Comparison of ENCODE assay signal across 25 mouse cellular contexts in the genomic region with DNA sequence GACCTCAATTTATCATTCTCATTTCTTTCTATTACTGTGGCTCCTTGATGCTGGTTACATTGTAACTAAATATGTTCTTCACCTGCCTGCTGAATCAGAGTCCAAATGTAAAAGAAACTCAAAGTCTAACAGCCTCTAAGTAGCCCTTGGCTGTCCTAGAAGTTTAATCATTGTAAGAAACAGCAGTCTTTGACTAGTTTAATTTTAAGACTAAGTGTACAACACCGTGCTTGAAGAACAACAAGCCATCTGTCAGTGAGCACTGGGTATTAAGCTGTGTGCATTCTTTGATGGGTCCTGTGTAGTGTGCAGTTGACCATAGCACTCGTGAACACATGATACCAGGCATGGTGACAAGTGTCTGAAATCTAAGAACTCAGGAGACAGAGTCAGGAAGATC. TPM values are rescaled to one million over a fixed set of nuclear protein-coding genes. Genes with fewer than 3 reads are reported as not detected.
DNase-seq lines count a peak whose midpoint lies in the region; ATAC-seq and TF ChIP-seq lines count a peak whose summit lies in the region.
"Had no signal": no experiment of that assay in that cellular context is flagged by ENCODE, and none has a peak within 500 bp of the region (broad histone marks: within the 10 kb centered on the region; RNA-seq: fewer than 3 reads in every experiment).

No protein-coding gene starts in this region.

- H3K4me1 ChIP-seq in kidney, embryonic 14.5 days (ENCODE audit: control insufficient read depth, insufficient read depth, low read length): no peaks in the 10 kb centered on the region
- no peaks in the 10 kb centered on the region for H3K4me1 ChIP-seq in intestine, embryonic 15.5 days (replicated peaks)
- H3K4me1 ChIP-seq in intestine, postnatal 0 days (replicated peaks; ENCODE audit: control insufficient read depth, insufficient read depth, low read length): no peaks in the 10 kb centered on the region
- H3K4me1 ChIP-seq: embryonic facial prominence, embryonic 13.5 days; forebrain, embryonic 13.5 days; heart, embryonic 13.5 days; hindbrain, embryonic 12.5 days had no signal

- H3K4me2 ChIP-seq in kidney, embryonic 14.5 days (replicated peaks; ENCODE audit: low read depth, low read length): no peak overlapping the region
- no peak overlapping the region for H3K4me2 ChIP-seq in intestine, embryonic 15.5 days (replicated peaks)
- no peak overlapping the region for H3K4me2 ChIP-seq in intestine, postnatal 0 days (replicated peaks; ENCODE audit: low read depth)
- H3K4me2 ChIP-seq: embryonic facial prominence, embryonic 13.5 days; forebrain, embryonic 13.5 days; heart, embryonic 13.5 days; hindbrain, embryonic 12.5 days had no signal

- H3K27me3 ChIP-seq in kidney, embryonic 14.5 days (ENCODE audit: control insufficient read depth, insufficient read depth, low read length): no peaks in the 10 kb centered on the region
- H3K27me3 ChIP-seq in intestine, embryonic 15.5 days (replicated peaks): no peaks in the 10 kb centered on the region
- H3K27me3 ChIP-seq in intestine, postnatal 0 days (replicated peaks; ENCODE audit: control insufficient read depth, insufficient read depth, low read length): no peaks in the 10 kb centered on the region
- H3K27me3 ChIP-seq: CH12.LX; embryonic facial prominence, embryonic 13.5 days; forebrain, embryonic 13.5 days; heart, embryonic 13.5 days; hindbrain, embryonic 12.5 days; Patski had no signal

- no peak overlapping the region for H3K9ac ChIP-seq in kidney, embryonic 14.5 days (ENCODE audit: low read depth, low read length)
- H3K9ac ChIP-seq in intestine, embryonic 15.5 days: no peak overlapping the region
- H3K9ac ChIP-seq in intestine, postnatal 0 days (ENCODE audit: low read depth, low read length): no peak overlapping the region
- H3K9ac ChIP-seq: embryonic facial prominence, embryonic 13.5 days; forebrain, embryonic 13.5 days; forebrain, postnatal 0 days; heart, embryonic 13.5 days; hindbrain, embryonic 12.5 days had no signal

- TF ChIP-seq CTCF in intestine, postnatal 0 days (IDR thresholded peaks at IDR 0.05; ENCODE audit: low read depth): no peak

- H3K4me3 ChIP-seq in kidney, embryonic 14.5 days (ENCODE audit: low read length): no peak overlapping the region
- H3K4me3 ChIP-seq in intestine, embryonic 15.5 days (replicated peaks): no peak overlapping the region
- H3K4me3 ChIP-seq in intestine, postnatal 0 days (ENCODE audit: low read depth, low read length): no peak overlapping the region
- H3K4me3 ChIP-seq: embryonic facial prominence, embryonic 13.5 days; forebrain, embryonic 13.5 days; gastrocnemius, adult 2 months; heart, embryonic 13.5 days; hindbrain, embryonic 12.5 days had no signal

- peak; percentile 43 to 79 for DNase-seq in kidney, adult 8-10 months
- DNase-seq in kidney, postnatal 36 days: peak; percentile 30 to 71
- no peak for DNase-seq in adrenal gland, adult 2 months
- no peak for DNase-seq in urinary bladder, postnatal 4 days (ENCODE audit: low spot score in 2 of 2)
- DNase-seq: adrenal gland, postnatal 25 days; cerebellum, adult 18-20 months; cerebellum, adult 9-11 months; cerebellum, postnatal 36 days; forebrain, postnatal 0 days; gastrocnemius, adult 2 months; gastrocnemius, postnatal 25 days; heart, postnatal 36 days had no signal

- no peak overlapping the region for H3K27ac ChIP-seq in kidney, embryonic 14.5 days (ENCODE audit: low read depth, low read length)
- peak overlapping the region; percentile 38 for H3K27ac ChIP-seq in intestine, embryonic 15.5 days
- H3K27ac ChIP-seq in intestine, postnatal 0 days (ENCODE audit: low read depth, low read length): peak overlapping the region; percentile 89
- H3K27ac ChIP-seq: embryonic facial prominence, embryonic 13.5 days; forebrain, embryonic 13.5 days; gastrocnemius, adult 2 months; heart, embryonic 13.5 days; hindbrain, embryonic 12.5 days had no signal

- no peak for ATAC-seq in kidney, embryonic 14.5 days (ENCODE audit: low FRiP score, low TSS enrichment)
- ATAC-seq in intestine, embryonic 15.5 days: peak; percentile 48
- ATAC-seq in intestine, postnatal 0 days: peak; percentile 40
- ATAC-seq: activated CD4-positive, CD25-positive, alpha-beta regulatory T cell, adult 4 months; forebrain, embryonic 13.5 days; forebrain, postnatal 0 days; Patski had no signal

- H3K9me3 ChIP-seq in kidney, embryonic 14.5 days (ENCODE audit: control insufficient read depth, low read length): no peaks in the 10 kb centered on the region
- H3K9me3 ChIP-seq in intestine, embryonic 15.5 days: no peaks in the 10 kb centered on the region
- H3K9me3 ChIP-seq in intestine, postnatal 0 days (ENCODE audit: control insufficient read depth): no peaks in the 10 kb centered on the region
- H3K9me3 ChIP-seq: embryonic facial prominence, embryonic 13.5 days; forebrain, embryonic 13.5 days; heart, embryonic 13.5 days; hindbrain, embryonic 12.5 days had no signal

- no peaks in the 10 kb centered on the region for H3K36me3 ChIP-seq in kidney, embryonic 14.5 days (ENCODE audit: control insufficient read depth, insufficient read depth, low read length)
- H3K36me3 ChIP-seq in intestine, embryonic 15.5 days: no peaks in the 10 kb centered on the region
- no peaks in the 10 kb centered on the region for H3K36me3 ChIP-seq in intestine, postnatal 0 days (ENCODE audit: control insufficient read depth, insufficient read depth)
- H3K36me3 ChIP-seq: embryonic facial prominence, embryonic 13.5 days; heart, embryonic 13.5 days; hindbrain, embryonic 12.5 days had no signal

- 39% methylated on average over 2 of the region's 2 CpGs for WGBS in kidney, embryonic 14.5 days
- 66% methylated on average over 2 of the region's 2 CpGs for WGBS in intestine, embryonic 15.5 days
- 39% methylated on average over 2 of the region's 2 CpGs for WGBS in intestine, postnatal 0 days

RNA-seq across cellular contexts. Expression of gene Slc51b, which starts 4.8 kb away (rescaled TPM):
- polyA plus RNA-seq in kidney, embryonic 14.5 days (2014; fragmentation: Nextera tagmentation; extraction: Ambion mirVana): 0.53 and 0.59 TPM in 2 replicates
- polyA plus RNA-seq in intestine, embryonic 15.5 days (2015; fragmentation: Nextera tagmentation; extraction: Ambion mirVana): 7.4 and 8.7 TPM in 2 replicates
- 261 and 305 TPM in 2 replicates for polyA plus RNA-seq in intestine, postnatal 0 days (2015; fragmentation: Nextera tagmentation; extraction: Ambion mirVana)
- total RNA-seq in adrenal gland, adult 2 months (2021): under 1 TPM in 1 of 2 experiments, not detected in 1; 0.43 TPM
- not detected in 2 replicates for polyA plus RNA-seq in adrenal gland, adult 2 months (2012; rRNA removed)
- total RNA-seq: adrenal gland, adult 18-20 months; adrenal gland, postnatal 25 days; CH12.LX; forebrain, postnatal 0 days; gastrocnemius, adult 2 months; gastrocnemius, postnatal 25 days; granulocyte monocyte progenitor cell, adult 5-6 weeks; heart, postnatal 36 days had no signal
- polyA plus RNA-seq: activated CD4-positive, CD25-positive, alpha-beta regulatory T cell, adult 4 months; embryonic facial prominence, embryonic 13.5 days; forebrain, embryonic 13.5 days; forebrain, postnatal 0 days; heart, embryonic 13.5 days; heart, postnatal 0 days; hindbrain, embryonic 12.5 days had no signal

RNA-seq across cellular contexts. Expression of gene Mtfmt, which starts 8.1 kb away (rescaled TPM):
- polyA plus RNA-seq in kidney, embryonic 14.5 days (2014; fragmentation: Nextera tagmentation; extraction: Ambion mirVana): 18.1 and 22.0 TPM in 2 replicates
- polyA plus RNA-seq in intestine, embryonic 15.5 days (2015; fragmentation: Nextera tagmentation; extraction: Ambion mirVana): 18.6 and 22.1 TPM in 2 replicates
- polyA plus RNA-seq in intestine, postnatal 0 days (2015; fragmentation: Nextera tagmentation; extraction: Ambion mirVana): 14.8 and 15.7 TPM in 2 replicates
- total RNA-seq in adrenal gland, adult 2 months (2021): 10 to 100 TPM; 11.0 to 16.6 TPM
- 6.5 and 7.0 TPM in 2 replicates for polyA plus RNA-seq in adrenal gland, adult 2 months (2012; rRNA removed)

RNA-seq across cellular contexts. Expression of gene Rasl12, which starts 29.2 kb away (rescaled TPM):
- 8.2 and 11.7 TPM in 2 replicates for polyA plus RNA-seq in kidney, embryonic 14.5 days (2014; fragmentation: Nextera tagmentation; extraction: Ambion mirVana)
- polyA plus RNA-seq in intestine, embryonic 15.5 days (2015; fragmentation: Nextera tagmentation; extraction: Ambion mirVana): 4.2 and 4.7 TPM in 2 replicates
- 5.4 and 6.2 TPM in 2 replicates for polyA plus RNA-seq in intestine, postnatal 0 days (2015; fragmentation: Nextera tagmentation; extraction: Ambion mirVana)
- total RNA-seq in adrenal gland, adult 2 months (2021): 10 to 100 TPM in 1 of 2 experiments, 1 to 10 TPM in 1; 7.5 to 20.4 TPM
- 19.2 and 23.2 TPM in 2 replicates for polyA plus RNA-seq in adrenal gland, adult 2 months (2012; rRNA removed)
- total RNA-seq: granulocyte monocyte progenitor cell, adult 5-6 weeks had no signal

RNA-seq across cellular contexts. Expression of gene Spg21, which starts 33.2 kb away (rescaled TPM):
- 114 and 116 TPM in 2 replicates for polyA plus RNA-seq in kidney, embryonic 14.5 days (2014; fragmentation: Nextera tagmentation; extraction: Ambion mirVana)
- polyA plus RNA-seq in intestine, embryonic 15.5 days (2015; fragmentation: Nextera tagmentation; extraction: Ambion mirVana): 90.2 and 102 TPM in 2 replicates
- 85.8 and 86.3 TPM in 2 replicates for polyA plus RNA-seq in intestine, postnatal 0 days (2015; fragmentation: Nextera tagmentation; extraction: Ambion mirVana)
- 10 to 100 TPM; 47.7 to 73.6 TPM for total RNA-seq in adrenal gland, adult 2 months (2021)
- polyA plus RNA-seq in adrenal gland, adult 2 months (2012; rRNA removed): 16.2 and 22.4 TPM in 2 replicates

RNA-seq across cellular contexts. Expression of gene Kbtbd13, which starts 36.1 kb away (rescaled TPM):
- 1.3 and 1.4 TPM in 2 replicates for polyA plus RNA-seq in kidney, embryonic 14.5 days (2014; fragmentation: Nextera tagmentation; extraction: Ambion mirVana)
- polyA plus RNA-seq in intestine, embryonic 15.5 days (2015; fragmentation: Nextera tagmentation; extraction: Ambion mirVana): 2.5 and 2.6 TPM in 2 replicates
- 3.9 and 5.0 TPM in 2 replicates for polyA plus RNA-seq in intestine, postnatal 0 days (2015; fragmentation: Nextera tagmentation; extraction: Ambion mirVana)
- under 1 TPM in 1 of 2 experiments, not detected in 1; 0.97 TPM for total RNA-seq in adrenal gland, adult 2 months (2021)
- polyA plus RNA-seq in adrenal gland, adult 2 months (2012; rRNA removed): 0.44 and 0.77 TPM in 2 replicates
- total RNA-seq: CH12.LX had no signal
- polyA plus RNA-seq: activated CD4-positive, CD25-positive, alpha-beta regulatory T cell, adult 4 months had no signal

Comparison
In these comparisons a context has a peak if more than half of its experiments do, and no peak if none do; other contexts are left out.
1. RNA of gene Slc51b, which starts 4.8 kb away (polyA plus RNA-seq): 261 to 305 TPM in intestine, postnatal 0 days; 7.4 to 8.7 TPM in intestine, embryonic 15.5 days, 0.53 to 0.59 TPM in kidney, embryonic 14.5 days and not detected in adrenal gland, adult 2 months; every median in the first group is over 10 times any median in the second.
2. DNase-seq: peak in kidney, adult 8-10 months (2 of 2) and kidney, postnatal 36 days (2 of 2); none in adrenal gland, adult 2 months (single experiment) and urinary bladder, postnatal 4 days (0 of 2).